Mouse (Mus musculus) lung, embryonic 14.5 days (tissue): ENCODE measurements around the gene Slx1b. TPM values are rescaled to one million over a fixed set of nuclear protein-coding genes. Genes with fewer than 3 reads are reported as not detected.
A peak's percentile ranks its signal among the peaks of the same experiment; 100 is the strongest.

ENCODE experiments used
- ATAC-seq: fragments of 200-750 bp; cut with Nextera tagmentation; 2 replicates; pipeline ENCODE4 v1.8.0; 2017; ENCODE audit warnings: mild to moderate bottlenecking, moderate TSS enrichment, moderate library complexity; ENCODE audit not compliant: insufficient read depth
- DNase-seq: peaks from one replicate; pipeline ENCODE4 v3.0.0-alpha.2; 2015
- H3K27ac ChIP-seq: fragments of 300-500 bp; sonication (generic); 2 replicates; pipeline ENCODE4 v1.5.1; 2014; ENCODE audit warnings: low read depth, mild to moderate bottlenecking, moderate library complexity
- H3K27me3 ChIP-seq: fragments of 300-500 bp; sonication (generic); 2 replicates; pipeline ENCODE4 v1.6.1; 2014; ENCODE audit warnings: low read length, control low read depth; ENCODE audit not compliant: insufficient read depth
- H3K36me3 ChIP-seq: fragments of 300-500 bp; sonication (generic); 2 replicates; pipeline ENCODE4 v1.6.1; 2014; ENCODE audit warnings: control low read depth; ENCODE audit not compliant: insufficient read depth
- H3K4me1 ChIP-seq: fragments of 300-500 bp; sonication (generic); 2 replicates; pipeline ENCODE4 v1.6.1; 2014; ENCODE audit warnings: antibody characterized with exemption, control low read depth; ENCODE audit not compliant: insufficient read depth
- H3K4me2 ChIP-seq: fragments of 300-500 bp; sonication (generic); 2 replicates; pipeline ENCODE4 v1.6.1; 2014; ENCODE audit warnings: mild to moderate bottlenecking
- H3K4me3 ChIP-seq: fragments of 300-500 bp; sonication (generic); 2 replicates; pipeline ENCODE4 v1.5.1; 2014; ENCODE audit warnings: low read depth, low read length
- H3K9ac ChIP-seq: fragments of 300-500 bp; sonication (generic); 2 replicates; pipeline ENCODE4 v1.6.1; 2014
- H3K9me3 ChIP-seq: fragments of 300-500 bp; sonication (generic); 2 replicates; pipeline ENCODE4 v1.6.1; 2016; ENCODE audit warnings: low read depth, low read length, control low read depth
- CTCF ChIP-seq: IDR thresholded peaks from 2 replicates; pipeline ENCODE4 v1.5.1; 2016; ENCODE audit warnings: antibody characterized with exemption, low read depth
- WGBS: fragments of 180-500 bp; shearing (Covaris S2); extraction: QIAGEN DNeasy Blood & Tissue Kit; methylation state at CpG from one replicate; pipeline ENCODE4 v1.1.7; 2014; 5-methylcytosine and 5-hydroxymethylcytosine counted together
- polyA plus RNA-seq: library from polyadenylated mRNA; unstranded; fragments of >200 nt; fragmentation: Nextera tagmentation; extraction: Ambion mirVana; gene quantifications from 2 replicates; pipeline ENCODE4 v1.2.1, GENCODE M21; 2014

The Slx1b gene
- polyA plus RNA-seq, 1 experiment from 2014 or later = 8.9 TPM

- peak; percentile 21 for DNase-seq
These were observed 19.4 kb downstream of the Slx1b start, which contains the start of gene Sult1a1 for GRCm38 (mm10) chr7:126676207-126676606. Gene Sult1a1 (minus strand): TSS chr7:126676432.

DNA sequence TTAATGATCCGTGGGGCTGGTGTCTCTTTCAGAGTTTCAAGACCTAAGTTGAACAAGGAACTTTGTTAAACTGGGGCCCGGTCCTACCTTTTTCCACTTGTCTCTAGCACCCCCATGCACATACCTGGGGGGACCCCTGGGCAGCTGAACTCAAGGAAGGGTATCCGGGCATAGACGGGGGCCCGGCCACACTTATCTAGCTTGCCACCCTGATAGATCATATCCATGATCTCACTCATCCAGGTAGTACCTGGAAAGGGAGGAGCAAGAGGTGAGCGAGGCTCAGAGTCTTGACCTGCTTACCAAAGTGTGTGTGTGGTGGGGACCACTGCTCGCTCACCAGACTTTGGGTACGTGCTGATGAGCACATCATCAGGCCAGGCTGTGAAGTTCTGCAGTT is 20.5 kb downstream of the Slx1b start:
- Histone ChIP-seq H3K9ac (no peak overlapping the region), H3K4me2 (no peak overlapping the region), H3K27me3 (no peaks in the 10 kb centered on the region), H3K36me3 (peaks cover 32% of the 10 kb centered on the region), H3K4me3 (no peak overlapping the region), H3K9me3 (no peaks in the 10 kb centered on the region), H3K4me1 (no peaks in the 10 kb centered on the region), H3K27ac (no peak overlapping the region)
- no peak for TF ChIP-seq CTCF
- ATAC-seq (no peak), DNase-seq (no peak)
- 94% methylated on average over 8 of the region's 8 CpGs for WGBS

More at GRCm38 (mm10) chr7:126676207-126676606, 19.4 kb downstream of the Slx1b start, which contains the start of gene Sult1a1:
- H3K9me3 ChIP-seq = no peaks in the 10 kb centered on the region
- no peaks in the 10 kb centered on the region for H3K4me1 ChIP-seq
- H3K4me2 ChIP-seq = no peak within 1 kb of the TSS
- 69% methylated on average over 1 of the region's 1 CpGs for WGBS
- no peak within 1 kb of the TSS for H3K4me3 ChIP-seq
- TF ChIP-seq CTCF = no peak
- no peaks in the 10 kb centered on the region for H3K27me3 ChIP-seq
- H3K9ac ChIP-seq = no peak within 1 kb of the TSS
- peaks cover 24% of the 10 kb centered on the region for H3K36me3 ChIP-seq
- no peak within 1 kb of the TSS for H3K27ac ChIP-seq
- no peak for ATAC-seq

DNA sequence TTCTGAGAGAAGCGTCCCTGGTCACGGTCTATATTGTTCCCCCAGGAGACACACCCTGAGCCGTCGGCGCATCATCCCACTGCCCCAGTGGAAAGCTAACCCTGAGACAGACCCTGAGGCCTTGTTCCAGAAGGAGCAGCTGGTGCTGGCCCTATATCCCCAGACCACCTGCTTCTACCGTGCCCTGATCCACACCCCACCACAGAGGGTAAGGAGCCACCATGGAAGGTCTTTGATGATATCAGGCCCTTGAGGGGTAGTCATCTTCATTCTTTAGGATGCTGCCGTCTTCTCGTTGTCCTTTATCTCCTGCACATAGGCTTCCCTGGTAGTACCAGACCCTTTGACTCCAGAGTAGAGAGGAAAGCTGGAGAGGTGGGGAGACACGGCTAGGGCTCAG is 23.5 kb downstream of the Slx1b start:
- Histone ChIP-seq H3K27me3 (no peaks in the 10 kb centered on the region), H3K4me2 (no peak overlapping the region), H3K4me1 (no peaks in the 10 kb centered on the region), H3K4me3 (no peak overlapping the region), H3K27ac (no peak overlapping the region), H3K36me3 (peaks cover 42% of the 10 kb centered on the region), H3K9ac (no peak overlapping the region), H3K9me3 (no peaks in the 10 kb centered on the region)
- ATAC-seq (no peak), DNase-seq (no peak)
- no peak for TF ChIP-seq CTCF
- WGBS = 91% methylated on average over 9 of the region's 9 CpGs

DNA sequence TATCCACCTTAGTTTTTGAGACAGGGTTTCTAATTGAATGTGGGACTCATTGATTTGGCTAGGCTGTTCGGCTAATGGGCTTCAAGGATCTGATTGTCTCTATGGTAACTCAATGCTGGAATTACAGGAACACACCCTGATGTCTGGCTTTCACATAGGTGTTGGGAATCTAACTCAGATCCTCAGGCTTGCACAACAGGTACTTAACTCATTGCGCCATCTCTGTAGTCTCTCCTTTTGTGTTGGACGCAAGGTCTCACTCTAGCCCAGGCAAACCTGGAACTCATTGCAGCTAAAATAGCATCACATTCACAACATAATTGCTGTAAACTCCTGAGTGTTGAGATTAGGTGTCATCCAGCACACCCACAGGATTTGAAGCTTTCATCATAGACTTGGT is 25.4 kb downstream of the Slx1b start:
- ATAC-seq = no peak
- Histone ChIP-seq H3K9me3 (no peaks in the 10 kb centered on the region), H3K27me3 (no peaks in the 10 kb centered on the region), H3K4me2 (no peak overlapping the region), H3K36me3 (peaks cover 51% of the 10 kb centered on the region), H3K9ac (no peak overlapping the region), H3K4me1 (no peaks in the 10 kb centered on the region), H3K4me3 (no peak overlapping the region), H3K27ac (no peak overlapping the region)
- DNase-seq = no peak
- no peak for TF ChIP-seq CTCF
- WGBS = 94% methylated on average over 3 of the region's 3 CpGs

- TF ChIP-seq CTCF = no peak
- no peaks in the 10 kb centered on the region for H3K4me1 ChIP-seq
- H3K36me3 ChIP-seq = peaks cover 66% of the 10 kb centered on the region
- 68% methylated on average over 5 of the region's 5 CpGs for WGBS
- H3K27me3 ChIP-seq = no peaks in the 10 kb centered on the region
- H3K4me3 ChIP-seq = no peak overlapping the region
- H3K9ac ChIP-seq = no peak overlapping the region
- H3K27ac ChIP-seq = peak overlapping the region; percentile 66
- H3K4me2 ChIP-seq = no peak overlapping the region
- ATAC-seq = no peak
- no peaks in the 10 kb centered on the region for H3K9me3 ChIP-seq
- peak; percentile 68 for DNase-seq
These were observed 27.1 kb downstream of the Slx1b start for GRCm38 (mm10) chr7:126668452-126668851.

DNA sequence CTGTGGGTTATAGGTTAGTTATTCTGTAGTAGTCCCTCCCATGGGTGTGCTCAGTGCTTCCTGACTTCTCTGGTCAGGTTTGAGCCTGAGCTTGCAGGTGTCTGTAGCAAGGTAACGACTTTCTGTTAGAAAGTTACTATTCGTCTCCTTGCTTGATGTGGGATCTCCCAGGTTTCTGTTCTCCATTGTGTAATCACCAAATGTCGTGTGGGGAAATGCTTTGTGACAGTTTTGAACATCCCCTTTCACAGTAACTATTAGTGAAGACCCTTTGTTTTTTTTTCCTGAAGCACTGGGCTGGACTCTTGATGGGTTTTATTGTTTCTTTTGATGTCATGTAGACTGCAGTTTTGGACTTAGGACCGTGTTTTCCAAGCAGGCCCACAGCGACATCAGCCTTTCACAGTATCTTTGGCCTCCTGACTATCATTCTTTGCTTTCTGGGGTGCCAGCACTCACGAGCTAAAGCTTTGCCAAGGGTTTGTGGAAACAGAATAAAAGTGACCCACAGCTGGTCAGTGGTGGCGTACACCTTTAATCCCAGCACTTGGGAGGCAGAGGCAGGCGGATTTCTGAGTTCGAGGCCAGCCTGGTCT is 28.0 kb downstream of the Slx1b start:
- no peaks in the 10 kb centered on the region for H3K27me3 ChIP-seq
- DNase-seq (no peak), ATAC-seq (no peak)
- H3K4me2 ChIP-seq = no peak overlapping the region
- 82% methylated on average over 9 of the region's 9 CpGs for WGBS
- H3K36me3 ChIP-seq = peaks cover 62% of the 10 kb centered on the region
- TF ChIP-seq CTCF = no peak
- H3K9me3 ChIP-seq = no peaks in the 10 kb centered on the region
- H3K4me3 ChIP-seq = no peak overlapping the region
- no peak overlapping the region for H3K9ac ChIP-seq
- no peaks in the 10 kb centered on the region for H3K4me1 ChIP-seq
- H3K27ac ChIP-seq = peak overlapping the region; percentile 66; the same call in 1 of the 2 replicates

DNA sequence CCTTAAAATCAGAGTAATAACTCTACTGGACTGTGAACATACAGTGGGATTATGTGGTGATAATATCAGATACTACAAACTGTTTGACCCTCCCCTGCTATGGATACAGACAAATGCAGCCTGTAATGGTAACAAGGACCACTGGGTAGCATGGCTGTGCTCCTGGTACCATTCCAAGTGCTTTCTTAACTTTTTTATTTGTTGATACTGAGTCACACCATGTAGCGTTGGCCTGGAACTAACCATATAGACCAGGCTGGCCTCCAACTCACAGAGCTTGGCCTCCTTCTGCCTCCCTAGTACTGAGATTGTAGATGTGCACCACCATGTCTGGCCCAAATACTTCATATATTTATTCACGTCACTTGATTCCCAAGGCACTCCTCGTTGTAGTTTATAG is 30.3 kb downstream of the Slx1b start:
- no peak overlapping the region for H3K9ac ChIP-seq
- no peak overlapping the region for H3K4me3 ChIP-seq
- ATAC-seq = no peak
- 92% methylated on average over 3 of the region's 3 CpGs for WGBS
- peaks cover 51% of the 10 kb centered on the region for H3K36me3 ChIP-seq
- no peaks in the 10 kb centered on the region for H3K9me3 ChIP-seq
- no peaks in the 10 kb centered on the region for H3K4me1 ChIP-seq
- no peak overlapping the region for H3K27ac ChIP-seq
- TF ChIP-seq CTCF = no peak
- no peak for DNase-seq
- no peaks in the 10 kb centered on the region for H3K27me3 ChIP-seq
- no peak overlapping the region for H3K4me2 ChIP-seq
